Comparison of ENCODE assay signal across 8 mouse cellular contexts in the genomic region with DNA sequence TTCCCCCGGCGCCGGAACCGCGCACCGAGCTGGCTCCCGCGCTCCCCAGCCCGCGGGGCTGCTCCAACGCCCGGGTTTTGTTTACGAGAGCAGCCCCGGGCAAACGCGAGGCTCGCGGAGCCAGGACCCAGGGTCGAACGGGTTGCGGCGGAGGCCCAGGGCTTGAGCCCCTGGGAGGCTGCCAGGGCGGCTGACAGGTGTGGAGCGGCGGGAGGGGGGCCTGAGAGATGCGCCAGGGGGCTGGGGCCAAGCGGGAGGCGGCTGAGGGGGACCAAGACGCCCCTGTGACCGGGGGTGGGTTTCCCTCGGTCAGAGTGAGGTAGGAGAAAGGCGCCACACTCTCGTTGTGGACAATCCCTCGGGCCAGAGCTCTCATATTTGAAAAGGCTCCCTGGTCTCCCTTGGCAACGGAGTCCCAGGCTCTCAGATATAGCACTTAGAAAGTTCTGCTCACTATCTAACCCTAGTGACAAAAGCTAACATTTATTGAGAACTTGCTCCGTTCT. TPM values are rescaled to one million over a fixed set of nuclear protein-coding genes. Genes with fewer than 3 reads are reported as not detected.
DNase-seq lines count a peak whose midpoint lies in the region; ATAC-seq and TF ChIP-seq lines count a peak whose summit lies in the region.

No protein-coding gene starts in this region.

- no peak for TF ChIP-seq POLR2A in thymus, adult 2 months (IDR thresholded peaks at IDR 0.05; ENCODE audit: control insufficient read depth, extremely low read depth, insufficient read depth, low read length, poor library complexity)

- H3K27me3 ChIP-seq in thymus, adult 2 months (ENCODE audit: control insufficient read depth, insufficient read depth, low read length), result peaks cover 8% of the 10 kb centered on the region
- peaks cover 78% of the 10 kb centered on the region for H3K27me3 ChIP-seq in forebrain, embryonic 10.5 days (ENCODE audit: poor library complexity, severe bottlenecking)
- peaks cover 70% of the 10 kb centered on the region for H3K27me3 ChIP-seq in intestine, postnatal 0 days (replicated peaks; ENCODE audit: control insufficient read depth, insufficient read depth, low read length)
- H3K27me3 ChIP-seq in midbrain, embryonic 12.5 days, result peaks cover 37% of the 10 kb centered on the region

- no peak for ATAC-seq in intestine, postnatal 0 days
- ATAC-seq in midbrain, embryonic 12.5 days (ENCODE audit: low FRiP score, low read depth), result peak; percentile 36
- ATAC-seq in CD4-positive, CD25-positive, alpha-beta regulatory T cell, adult 4 months, result no peak

- H3K9ac ChIP-seq in intestine, postnatal 0 days (ENCODE audit: low read depth, low read length), result no peak overlapping the region
- peak overlapping the region; percentile 92 for H3K9ac ChIP-seq in midbrain, embryonic 12.5 days (replicated peaks)

- H3K9me3 ChIP-seq in forebrain, embryonic 10.5 days, result no peaks in the 10 kb centered on the region
- no peaks in the 10 kb centered on the region for H3K9me3 ChIP-seq in intestine, postnatal 0 days (ENCODE audit: control insufficient read depth)
- H3K9me3 ChIP-seq in midbrain, embryonic 12.5 days, result no peaks in the 10 kb centered on the region

- DNase-seq in gastrocnemius, postnatal 4 days (ENCODE audit: low spot score in 2 of 2), result peak; percentile 44
- DNase-seq in gastrocnemius, adult 8-10 months (ENCODE audit: low spot score in 2 of 2), result no peak
- no peak for DNase-seq in thymus, adult 2 months
- no peak for DNase-seq in thymus, postnatal 0 days (ENCODE audit: low spot score)
- peak; percentile 69 for DNase-seq in forebrain, embryonic 10.5 days (ENCODE audit: extremely low spot score, low spot score)

- H3K4me1 ChIP-seq in thymus, adult 2 months (replicated peaks; ENCODE audit: control insufficient read depth, insufficient read depth, low read length), result peaks cover 22% of the 10 kb centered on the region
- peaks cover 57% of the 10 kb centered on the region for H3K4me1 ChIP-seq in forebrain, embryonic 10.5 days
- H3K4me1 ChIP-seq in intestine, postnatal 0 days (replicated peaks; ENCODE audit: control insufficient read depth, insufficient read depth, low read length), result no peaks in the 10 kb centered on the region
- H3K4me1 ChIP-seq in midbrain, embryonic 12.5 days, result peaks cover 48% of the 10 kb centered on the region

- peak overlapping the region; percentile 51 for H3K4me3 ChIP-seq in thymus, adult 2 months (ENCODE audit: control insufficient read depth, insufficient read depth, low read length)
- H3K4me3 ChIP-seq in forebrain, embryonic 10.5 days, result peak overlapping the region; percentile 66
- H3K4me3 ChIP-seq in intestine, postnatal 0 days (ENCODE audit: low read depth, low read length), result peak overlapping the region; percentile 67
- H3K4me3 ChIP-seq in midbrain, embryonic 12.5 days, result peak overlapping the region; percentile 82

- peak; percentile 3; the same call in 1 of the 2 replicates for TF ChIP-seq CTCF in thymus, adult 2 months (IDR thresholded peaks at IDR 0.05; ENCODE audit: borderline replicate concordance, control insufficient read depth, extremely low read depth, insufficient read depth, low read length, poor library complexity)
- no peak for TF ChIP-seq CTCF in intestine, postnatal 0 days (IDR thresholded peaks at IDR 0.05; ENCODE audit: low read depth)

- 2% methylated on average over 36 of the region's 36 CpGs for WGBS in thymus, adult 2 months
- under 1% methylated on average over 36 of the region's 36 CpGs for WGBS in forebrain, embryonic 10.5 days
- WGBS in intestine, postnatal 0 days, result 0% methylated on average over 36 of the region's 36 CpGs
- WGBS in midbrain, embryonic 12.5 days, result under 1% methylated on average over 36 of the region's 36 CpGs

- H3K4me2 ChIP-seq in intestine, postnatal 0 days (replicated peaks; ENCODE audit: low read depth), result peak overlapping the region; percentile 99
- H3K4me2 ChIP-seq in midbrain, embryonic 12.5 days (replicated peaks), result peak overlapping the region; percentile 86

- no peak overlapping the region for H3K27ac ChIP-seq in thymus, adult 2 months (ENCODE audit: control insufficient read depth, insufficient read depth, low read length)
- peak overlapping the region; percentile 92 for H3K27ac ChIP-seq in forebrain, embryonic 10.5 days
- H3K27ac ChIP-seq in intestine, postnatal 0 days (ENCODE audit: low read depth, low read length), result no peak overlapping the region
- H3K27ac ChIP-seq in midbrain, embryonic 12.5 days (replicated peaks), result peak overlapping the region; percentile 94

- no peaks in the 10 kb centered on the region for H3K36me3 ChIP-seq in thymus, adult 2 months (ENCODE audit: control insufficient read depth, insufficient read depth, low read length)
- no peaks in the 10 kb centered on the region for H3K36me3 ChIP-seq in forebrain, embryonic 10.5 days (replicated peaks)
- H3K36me3 ChIP-seq in intestine, postnatal 0 days (ENCODE audit: control insufficient read depth, insufficient read depth), result no peaks in the 10 kb centered on the region
- H3K36me3 ChIP-seq in midbrain, embryonic 12.5 days, result no peaks in the 10 kb centered on the region

RNA-seq across cellular contexts. Expression of a gene that starts 0.6 kb away (rescaled TPM):
- 1 to 10 TPM; 4.2 to 4.6 TPM for total RNA-seq in gastrocnemius, postnatal 4 days (2021)
- under 1 TPM; 0.17 to 0.68 (median 0.43) TPM for total RNA-seq in gastrocnemius, adult 8-10 months (2022)
- polyA plus RNA-seq in thymus, adult 2 months (2012; rRNA removed), result 8.7 and 9.2 TPM in 2 replicates
- polyA plus RNA-seq in thymus, postnatal 0 days (2015; fragmentation: Nextera tagmentation; extraction: Ambion mirVana), result 3.2 and 3.8 TPM in 2 replicates
- 1.8 and 2.1 TPM in 2 replicates for polyA plus RNA-seq in forebrain, embryonic 10.5 days (2016; fragmentation: Nextera tagmentation; extraction: Ambion mirVana)
- polyA plus RNA-seq in intestine, postnatal 0 days (2015; fragmentation: Nextera tagmentation; extraction: Ambion mirVana), result 0.70 and 0.80 TPM in 2 replicates
- 6.8 and 7.0 TPM in 2 replicates for polyA plus RNA-seq in midbrain, embryonic 12.5 days (2016; fragmentation: Nextera tagmentation; extraction: Ambion mirVana)
- polyA plus RNA-seq in CD4-positive, CD25-positive, alpha-beta regulatory T cell, adult 4 months (2017; shearing (Covaris generic)), result 10 to 100 TPM; 23.6 to 29.0 TPM

Comparison
In these comparisons a context has a peak if more than half of its experiments do, and no peak if none do; other contexts are left out.
1. DNase-seq: peak in gastrocnemius, postnatal 4 days (2 of 2) and forebrain, embryonic 10.5 days (single experiment); none in gastrocnemius, adult 8-10 months (0 of 2), thymus, adult 2 months (single experiment) and thymus, postnatal 0 days (single experiment).
2. H3K27ac ChIP-seq: peak in forebrain, embryonic 10.5 days (single experiment) and midbrain, embryonic 12.5 days (single experiment); none in thymus, adult 2 months (single experiment) and intestine, postnatal 0 days (single experiment).
3. Peak in every context shown above with its lines, with median percentiles within 50 percentile points of each other: H3K4me3 ChIP-seq.